Mouse (Mus musculus) ES-Bruce4 (cell line): ENCODE measurements around the gene Lmx1b. TPM values are rescaled to one million over a fixed set of nuclear protein-coding genes. Genes with fewer than 3 reads are reported as not detected.
A peak's percentile ranks its signal among the peaks of the same experiment; 100 is the strongest.

Source experiments
- H3K27ac ChIP-seq: 2 replicates; pipeline ENCODE4 v1.5.1; 2012; ENCODE audit warnings: low read length, inconsistent platforms; ENCODE audit not compliant: insufficient read depth
- H3K27me3 ChIP-seq: 2 replicates; pipeline ENCODE4 v1.6.1; 2012; ENCODE audit warnings: mild to moderate bottlenecking, low read length, inconsistent platforms; ENCODE audit not compliant: control insufficient read depth, poor library complexity, insufficient read depth, severe bottlenecking
- H3K36me3 ChIP-seq: 2 replicates; pipeline ENCODE4 v1.6.1; 2012; ENCODE audit warnings: inconsistent platforms, mild to moderate bottlenecking, low read length, moderate library complexity; ENCODE audit not compliant: control insufficient read depth, poor library complexity, insufficient read depth, severe bottlenecking
- H3K4me1 ChIP-seq: one replicate; pipeline ENCODE4 v1.8.1; 2011; ENCODE audit warnings: low read length; ENCODE audit not compliant: control insufficient read depth, insufficient read depth
- H3K4me3 ChIP-seq: 2 replicates; pipeline ENCODE4 v1.5.1; 2011; ENCODE audit warnings: low read depth, mild to moderate bottlenecking, low read length
- H3K9ac ChIP-seq: 2 replicates; pipeline ENCODE4 v1.6.1; 2012; ENCODE audit warnings: low read depth, mild to moderate bottlenecking, inconsistent platforms; ENCODE audit not compliant: poor library complexity, severe bottlenecking
- H3K9me3 ChIP-seq: replicated peaks from 2 replicates; pipeline ENCODE4 v1.6.1; 2012; ENCODE audit warnings: mild to moderate bottlenecking, low read length, inconsistent platforms; ENCODE audit not compliant: control insufficient read depth, poor library complexity, insufficient read depth, severe bottlenecking
- CTCF ChIP-seq: IDR thresholded peaks from one replicate; pipeline ENCODE4 v1.8.1; 2011; ENCODE audit warnings: low read depth, low read length
- EP300 ChIP-seq: IDR thresholded peaks from 2 replicates; pipeline ENCODE4 v1.6.1; 2011; ENCODE audit warnings: low read depth, low read length; ENCODE audit not compliant: insufficient read depth
- POLR2A ChIP-seq: IDR thresholded peaks from one replicate; pipeline ENCODE4 v1.8.1; 2011; ENCODE audit warnings: low read length; ENCODE audit not compliant: insufficient read depth
- polyA plus RNA-seq: library from polyadenylated mRNA; stranded (reverse); fragments of >200 nt; gene quantifications from 2 replicates; pipeline ENCODE4 v1.2.4, GENCODE M21; 2011; ENCODE audit warnings: low read depth; ENCODE audit not compliant: missing spikeins, insufficient read depth, insufficient read length

Gene Lmx1b
- polyA plus RNA-seq, 1 experiment = 0.58 TPM

- TF ChIP-seq EP300 (0 out of 2 replicates have a peak, but pooled peaks have one; percentile 20), POLR2A (no peak)
- Histone ChIP-seq H3K36me3 (no peaks in the 10 kb centered on the region), H3K27ac (no peak overlapping the region), H3K9ac (no peak overlapping the region), H3K27me3 (no peaks in the 10 kb centered on the region), H3K9me3 (no peaks in the 10 kb centered on the region), H3K4me3 (no peak overlapping the region), H3K4me1 (peaks cover 8% of the 10 kb centered on the region)
These were observed 47.3 kb downstream of the Lmx1b start for GRCm38 (mm10) chr2:33592931-33593555.

GRCm38 (mm10) chr2:33589280-33589679 is 51.0 kb downstream of the Lmx1b start:
- H3K27me3 ChIP-seq = no peaks in the 10 kb centered on the region
- no peak overlapping the region for H3K9ac ChIP-seq
- no peaks in the 10 kb centered on the region for H3K36me3 ChIP-seq
- H3K9me3 ChIP-seq = no peaks in the 10 kb centered on the region
- H3K27ac ChIP-seq = no peak overlapping the region
- TF ChIP-seq CTCF (no peak), POLR2A (no peak), EP300 (no peak)
- no peak overlapping the region for H3K4me3 ChIP-seq
- H3K4me1 ChIP-seq = peaks cover 8% of the 10 kb centered on the region

- Histone ChIP-seq H3K36me3 (no peaks in the 10 kb centered on the region), H3K9ac (no peak overlapping the region), H3K27ac (no peak overlapping the region), H3K4me3 (no peak overlapping the region), H3K4me1 (peaks cover 6% of the 10 kb centered on the region), H3K9me3 (no peaks in the 10 kb centered on the region), H3K27me3 (peaks cover 3% of the 10 kb centered on the region)
- TF ChIP-seq CTCF (no peak), EP300 (no peak), POLR2A (no peak)
These were observed 55.1 kb downstream of the Lmx1b start for GRCm38 (mm10) chr2:33584937-33585910.

- Histone ChIP-seq H3K4me1 (peaks cover 6% of the 10 kb centered on the region), H3K36me3 (no peaks in the 10 kb centered on the region), H3K27ac (no peak overlapping the region), H3K27me3 (peaks cover 7% of the 10 kb centered on the region), H3K9me3 (no peaks in the 10 kb centered on the region), H3K9ac (no peak overlapping the region), H3K4me3 (no peak overlapping the region)
- TF ChIP-seq POLR2A (no peak), CTCF (no peak), EP300 (no peak)
These were observed 56.5 kb downstream of the Lmx1b start for GRCm38 (mm10) chr2:33583761-33584160.

GRCm38 (mm10) chr2:33583317-33583716 is 57.0 kb downstream of the Lmx1b start:
- TF ChIP-seq POLR2A (no peak), CTCF (peak; percentile 50)

GRCm38 (mm10) chr2:33582457-33583060 is 57.8 kb downstream of the Lmx1b start:
- Histone ChIP-seq H3K4me3 (no peak overlapping the region), H3K9ac (no peak overlapping the region), H3K9me3 (no peaks in the 10 kb centered on the region), H3K27ac (no peak overlapping the region), H3K27me3 (peaks cover 7% of the 10 kb centered on the region), H3K4me1 (peaks cover 6% of the 10 kb centered on the region), H3K36me3 (no peaks in the 10 kb centered on the region)
- TF ChIP-seq POLR2A (no peak), CTCF (no peak), EP300 (no peak)

More at GRCm38 (mm10) chr2:33583317-33583716, 57.0 kb downstream of the Lmx1b start:
- H3K4me3 ChIP-seq = no peak overlapping the region
- no peak overlapping the region for H3K9ac ChIP-seq
- H3K27me3 ChIP-seq = peaks cover 7% of the 10 kb centered on the region
- H3K9me3 ChIP-seq = no peaks in the 10 kb centered on the region
- peaks cover 6% of the 10 kb centered on the region for H3K4me1 ChIP-seq
- H3K27ac ChIP-seq = no peak overlapping the region
- no peaks in the 10 kb centered on the region for H3K36me3 ChIP-seq
